Mouse (Mus musculus) ES-Bruce4 (cell line): ENCODE results near the gene Pllp.

Source experiments
- EP300 ChIP-seq: IDR thresholded peaks from 2 replicates; pipeline ENCODE4 v1.6.1; 2011; ENCODE audit warnings: low read depth, low read length; ENCODE audit not compliant: insufficient read depth
- POLR2A ChIP-seq: IDR thresholded peaks from one replicate; pipeline ENCODE4 v1.8.1; 2011; ENCODE audit warnings: low read length; ENCODE audit not compliant: insufficient read depth

- TF ChIP-seq POLR2A, result no peak
- no peak for TF ChIP-seq EP300
Observed at GRCm38 (mm10) chr8:94716841-94717240, 20.8 kb upstream of the Pllp start.
